Mouse (Mus musculus) CH12.LX (cell line): ENCODE data around the gene Ptgs1. TPM values are rescaled to one million over a fixed set of nuclear protein-coding genes. Genes with fewer than 3 reads are reported as not detected.
A peak's percentile ranks its signal among the peaks of the same experiment; 100 is the strongest.

Experiments used
- DNase-seq: peaks from one replicate; pipeline ENCODE4 v3.0.0-alpha.2; 2013; ENCODE audit errors: extremely low read depth
- H3K27ac ChIP-seq: 2 replicates; pipeline ENCODE4 v1.5.1; 2012; ENCODE audit warnings: low read depth, mild to moderate bottlenecking, control low read depth, moderate library complexity; ENCODE audit not compliant: insufficient read depth
- H3K27me3 ChIP-seq: replicated peaks from 2 replicates; pipeline ENCODE3; 2012; ENCODE audit warnings: inconsistent platforms
- H3K36me3 ChIP-seq, 2 experiments: replicated peaks in 1 of 2; 2 replicates each; pipeline versions ENCODE3 to v1.6.1; 2012; ENCODE audit warnings: inconsistent platforms in 1 of 2, low read length in 1 of 2, mild to moderate bottlenecking in 1 of 2, mixed read lengths in 1 of 2, moderate library complexity in 1 of 2; ENCODE audit not compliant: control insufficient read depth in 1 of 2, insufficient read depth in 1 of 2
- H3K4me1 ChIP-seq, 2 experiments: 2 replicates each; pipeline ENCODE4 v1.6.1; 2012; ENCODE audit warnings: inconsistent platforms in 1 of 2, moderate library complexity in 1 of 2; ENCODE audit not compliant: insufficient read depth in 2 of 2, control insufficient read depth in 1 of 2
- H3K4me2 ChIP-seq: 2 replicates; pipeline ENCODE4 v1.6.1; 2012; ENCODE audit warnings: low read depth, mild to moderate bottlenecking, control low read depth; ENCODE audit not compliant: poor library complexity, insufficient read depth, severe bottlenecking
- H3K4me3 ChIP-seq, 3 experiments: fragments of 150-350 bp in 1 of 3; sonication (generic) in 1 of 3; replicated peaks in 1 of 3; 2 replicates each; pipeline versions ENCODE3 to v1.5.1; 2011 to 2012; ENCODE audit warnings: low read depth in 2 of 3, low read length in 2 of 3, mild to moderate bottlenecking in 2 of 3, moderate library complexity in 2 of 3, control low read depth in 1 of 3, improper control_type of control experiment in 1 of 3, inconsistent platforms in 1 of 3, mixed read lengths in 1 of 3; ENCODE audit not compliant: poor library complexity in 1 of 3
- H3K79me2 ChIP-seq: replicated peaks from 2 replicates; pipeline ENCODE4 v1.6.1; 2012; ENCODE audit warnings: mild to moderate bottlenecking, moderate library complexity; ENCODE audit not compliant: control insufficient read depth, poor library complexity, insufficient read depth, severe bottlenecking; ENCODE audit errors: extremely low read depth
- H3K9ac ChIP-seq: 2 replicates; pipeline ENCODE4 v1.6.1; 2012; ENCODE audit warnings: low read depth, mild to moderate bottlenecking, control low read depth, moderate library complexity; ENCODE audit not compliant: insufficient read depth
- H3K9me3 ChIP-seq: replicated peaks from 2 replicates; pipeline ENCODE3; 2012; ENCODE audit warnings: low read length, inconsistent platforms, mixed read lengths
- BHLHE40 ChIP-seq: IDR thresholded peaks from 2 replicates; pipeline ENCODE4 v1.6.1; 2011; ENCODE audit warnings: mild to moderate bottlenecking, low read depth, low read length, improper control_type of control experiment
- E2F4 ChIP-seq: IDR thresholded peaks from 2 replicates; pipeline ENCODE4 v1.6.1; 2011; ENCODE audit warnings: low read depth, low read length, improper control_type of control experiment; ENCODE audit not compliant: insufficient replicate concordance
- EP300 ChIP-seq: IDR thresholded peaks from 2 replicates; pipeline ENCODE4 v1.6.1; 2011; ENCODE audit warnings: low read length, improper control_type of control experiment
- ETS1 ChIP-seq: conservative IDR thresholded peaks from 2 replicates; pipeline ENCODE4 v1.6.1; 2012; ENCODE audit warnings: low read depth, mild to moderate bottlenecking, inconsistent platforms, low read length, improper control_type of control experiment, moderate library complexity
- JUN ChIP-seq: IDR thresholded peaks from 2 replicates; pipeline ENCODE4 v1.6.1; 2011; ENCODE audit warnings: low read depth, mild to moderate bottlenecking, low read length, improper control_type of control experiment, moderate library complexity; ENCODE audit not compliant: insufficient read depth
- MAFK ChIP-seq: IDR thresholded peaks from 2 replicates; pipeline ENCODE4 v1.6.1; 2011; ENCODE audit warnings: low read length, improper control_type of control experiment; ENCODE audit not compliant: insufficient replicate concordance
- MAZ ChIP-seq: IDR thresholded peaks from 2 replicates; pipeline ENCODE4 v1.6.1; 2012; ENCODE audit warnings: low read depth, mild to moderate bottlenecking, inconsistent platforms, low read length, improper control_type of control experiment, moderate library complexity
- MEF2A ChIP-seq: IDR thresholded peaks from 2 replicates; pipeline ENCODE4 v1.6.1; 2014; ENCODE audit warnings: low read depth, mild to moderate bottlenecking, inconsistent platforms, low read length, improper control_type of control experiment, borderline replicate concordance
- MYC ChIP-seq: IDR thresholded peaks from 2 replicates; pipeline ENCODE4 v1.6.1; 2011; ENCODE audit warnings: low read depth, mild to moderate bottlenecking, improper control_type of control experiment, low read length
- NRF1 ChIP-seq: IDR thresholded peaks from 2 replicates; pipeline ENCODE4 v1.6.1; 2014; ENCODE audit warnings: low read depth, mild to moderate bottlenecking, inconsistent platforms, low read length, improper control_type of control experiment, moderate library complexity
- POLR2AphosphoS2 ChIP-seq: IDR thresholded peaks from 2 replicates; pipeline ENCODE4 v1.6.1; 2011; ENCODE audit warnings: low read depth, low read length, improper control_type of control experiment
- TCF12 ChIP-seq: IDR thresholded peaks from 2 replicates; pipeline ENCODE4 v1.6.1; 2014; ENCODE audit warnings: low read depth, mild to moderate bottlenecking, inconsistent platforms, low read length, improper control_type of control experiment
- USF1 ChIP-seq: IDR thresholded peaks from 2 replicates; pipeline ENCODE4 v1.6.1; 2014; ENCODE audit warnings: low read depth, mild to moderate bottlenecking, inconsistent platforms, low read length, improper control_type of control experiment
- ZNF384 ChIP-seq: IDR thresholded peaks from 2 replicates; pipeline ENCODE4 v1.6.1; 2012; ENCODE audit warnings: low read depth, low read length, improper control_type of control experiment, inconsistent platforms
- dilution Hi-C: fragments of 300-500 bp; cut with MboI; formaldehyde crosslinking; loops from 2 replicates; pipeline ENCODE4 v1.14.3; 2020; ENCODE audit warnings: low sequenced_read_pairs; ENCODE audit not compliant: extremely low pct_unique_long_range_greater_than_20kb, extremely low pct_ligation_motif_present
- in situ Hi-C: fragments of 300-500 bp; cut with MboI; formaldehyde crosslinking; loops from 3 replicates; pipeline ENCODE4 v1.14.3; 2019; ENCODE audit warnings: low sequenced_read_pairs, low pct_ligation_motif_present, low pct_unique_long_range_greater_than_20kb, mixed read lengths
- polyA plus RNA-seq: library from polyadenylated mRNA; unstranded; fragments of >175 nt; gene quantifications from 2 replicates; pipeline ENCODE4 v1.2.1, GENCODE M21; 2012; ENCODE audit warnings: low read depth; ENCODE audit not compliant: insufficient read length
- total RNA-seq, 2 experiments: library from RNA; depleted of rRNA; stranded (reverse); fragments of 300-350 nt in 1 of 2; fragments of >200 nt in 1 of 2; gene quantifications; 2 replicates each; pipeline ENCODE4 v1.2.3; 2012 to 2014

Ptgs1 gene
- total and polyA plus RNA-seq, 3 experiments, result 1.6 to 3.1 (median 3.0) TPM

DNA sequence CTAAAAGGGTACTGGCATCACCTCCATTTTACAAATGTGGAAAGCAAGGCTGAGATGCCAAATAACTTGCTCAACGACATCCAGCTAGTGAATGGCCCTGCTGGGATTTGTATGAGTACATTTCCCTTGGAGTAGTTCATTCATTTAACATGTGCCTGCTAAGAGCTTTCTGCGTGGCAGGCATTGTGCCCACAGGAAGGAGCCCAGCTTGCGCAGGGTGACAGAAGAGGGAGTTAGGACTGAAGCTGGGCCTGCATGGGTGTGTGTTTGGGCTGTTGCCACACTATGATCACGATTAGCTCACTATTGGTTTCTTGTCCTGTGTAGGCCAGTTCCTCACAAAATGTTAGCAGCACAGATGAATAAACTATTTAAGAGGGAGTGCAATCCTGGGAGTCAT lies 9.3 kb upstream of the Ptgs1 start:
- no peaks in the 10 kb centered on the region for H3K27me3 ChIP-seq
- no peak for TF ChIP-seq MEF2A
- TF ChIP-seq ZNF384, result no peak
- no peak for TF ChIP-seq JUN
- TF ChIP-seq BHLHE40, result no peak
- TF ChIP-seq ETS1, result no peak
- TF ChIP-seq TCF12, result no peak
- TF ChIP-seq MAZ, result no peak
- TF ChIP-seq POLR2AphosphoS2, result no peak
- no peak for TF ChIP-seq NRF1
- no peak overlapping the region for H3K9ac ChIP-seq
- H3K4me1 ChIP-seq, result peaks cover 13 to 38% of the 10 kb centered on the region in 2 experiments
- no peaks in the 10 kb centered on the region for H3K9me3 ChIP-seq
- no peak overlapping the region for H3K4me3 ChIP-seq
- dilution Hi-C loops, result no loop called here
- no peak overlapping the region for H3K27ac ChIP-seq
- H3K79me2 ChIP-seq, result no peaks in the 10 kb centered on the region
- in situ Hi-C loops, result loop anchor here (25.0 kb wide), 1 partner anchor 659 kb away; the partner anchor contains the start of gene Dab2ip
- DNase-seq, result no peak
- H3K36me3 ChIP-seq, result no peaks in the 10 kb centered on the region
- no peak overlapping the region for H3K4me2 ChIP-seq

DNA sequence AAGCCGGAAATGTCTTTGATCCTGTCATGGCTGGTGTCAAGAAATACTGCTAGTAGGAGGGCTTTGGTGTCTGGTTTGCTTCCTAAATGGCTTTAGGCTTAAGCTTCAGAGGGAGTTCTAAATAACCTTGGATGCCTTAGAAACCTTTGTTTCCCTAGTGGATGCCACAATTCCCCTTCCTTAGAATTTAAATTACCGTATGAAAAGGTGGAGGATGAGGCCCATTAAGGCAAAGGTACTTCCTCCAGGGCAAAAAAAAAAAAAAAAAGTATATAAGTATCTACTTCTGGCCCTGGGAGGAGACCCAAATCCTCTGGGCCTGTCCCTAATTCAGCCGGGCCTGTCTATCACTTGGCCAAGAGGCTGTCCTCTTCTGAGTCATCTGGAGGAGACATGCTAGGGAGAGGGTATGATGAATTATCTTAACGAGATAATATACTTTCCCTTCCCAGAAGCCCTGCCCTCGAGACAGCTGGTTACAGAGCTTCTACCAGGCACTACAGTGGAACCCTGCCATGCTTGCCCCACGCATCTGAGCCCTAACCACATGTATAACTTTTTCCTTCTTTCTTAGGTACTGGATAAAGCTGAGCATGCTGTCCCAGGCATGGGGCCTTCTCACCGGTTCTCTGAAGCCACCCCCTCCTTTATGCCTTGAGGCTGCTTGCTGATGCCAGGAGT lies 7.9 kb upstream of the Ptgs1 start:
- DNase-seq, result peak; percentile 45
- Histone ChIP-seq H3K4me1 (peaks cover 6 to 24% of the 10 kb centered on the region in 2 experiments; a peak in 3 of 4 replicates), H3K27ac (no peak overlapping the region), H3K4me2 (no peak overlapping the region), H3K36me3 (no peaks in the 10 kb centered on the region), H3K9me3 (no peaks in the 10 kb centered on the region), H3K4me3 (no peak overlapping the region), H3K79me2 (no peaks in the 10 kb centered on the region), H3K27me3 (no peaks in the 10 kb centered on the region), H3K9ac (no peak overlapping the region)
- dilution Hi-C loops, result no loop called here
- no peak for TF ChIP-seq ETS1
- no peak for TF ChIP-seq EP300
- no peak for TF ChIP-seq E2F4
- no peak for TF ChIP-seq MYC
- TF ChIP-seq ZNF384, result peak; percentile 64
- no peak for TF ChIP-seq MAFK
- no peak for TF ChIP-seq USF1
- in situ Hi-C loops, result loop anchor here (25.0 kb wide), 1 partner anchor 660 kb away; the partner anchor contains the start of gene Dab2ip
